Mouse (Mus musculus) kidney, postnatal 25 days (tissue): ENCODE results near the gene Gabpb2.
"Not testable (repeated sequence)": the region's sequence is repeated elsewhere in the genome, so short reads cannot be mapped to it uniquely, and the experiment has no call there.

Source experiments
- DNase-seq, 2 experiments: peaks; one replicate each; pipeline ENCODE4 v3.0.0; 2021; ENCODE audit warnings: mixed read lengths in 2 of 2

The Gabpb2 gene

GRCm38 (mm10) chr3:95153874-95154273, 63.8 kb downstream of the Gabpb2 start:
- peak; percentile 36 to 70 for DNase-seq

GRCm38 (mm10) chr3:95147924-95148323, 69.8 kb downstream of the Gabpb2 start:
- DNase-seq: peak in 1 of 2 experiments; percentile 52

GRCm38 (mm10) chr3:95142617-95143011, 75.1 kb downstream of the Gabpb2 start:
- peak; percentile 90 to 92 for DNase-seq

GRCm38 (mm10) chr3:95141952-95142616, 75.6 kb downstream of the Gabpb2 start, which contains the start of gene Tnfaip8l2:
Tnfaip8l2 (minus strand) TSS chr3:95142360.
- peak in 1 of 2 experiments; percentile 49 for DNase-seq

GRCm38 (mm10) chr3:95141474-95141873, 76.2 kb downstream of the Gabpb2 start:
- DNase-seq: no peak

GRCm38 (mm10) chr3:95140795-95141194, 76.9 kb downstream of the Gabpb2 start:
- no peak for DNase-seq

- DNase-seq: no peak
Measured at GRCm38 (mm10) chr3:95140289-95140595, 77.5 kb downstream of the Gabpb2 start.

GRCm38 (mm10) chr3:95139586-95140288, 78.0 kb downstream of the Gabpb2 start:
- peak; percentile 82 to 92 for DNase-seq

- no peak for DNase-seq
Measured at GRCm38 (mm10) chr3:95136336-95136735, 81.4 kb downstream of the Gabpb2 start.

- DNase-seq: no peak
Measured at GRCm38 (mm10) chr3:95135433-95136052, 82.2 kb downstream of the Gabpb2 start.

- DNase-seq: peak; percentile 86 to 88
Measured at GRCm38 (mm10) chr3:95135023-95135422, 82.7 kb downstream of the Gabpb2 start.

- DNase-seq: not testable (repeated sequence)
Measured at GRCm38 (mm10) chr3:95134133-95134532, 83.6 kb downstream of the Gabpb2 start.

- DNase-seq: peak; percentile 89 to 96
Measured at GRCm38 (mm10) chr3:95133680-95134101, 84.0 kb downstream of the Gabpb2 start, which contains the start of the genes Scnm1 and Lysmd1. Scnm1 (minus strand) TSS chr3:95134011. Lysmd1 (plus strand) TSS chr3:95134088.

- no peak for DNase-seq
Measured at GRCm38 (mm10) chr3:95133176-95133575, 84.5 kb downstream of the Gabpb2 start.

- not testable (repeated sequence) for DNase-seq
Measured at GRCm38 (mm10) chr3:95132389-95132788, 85.3 kb downstream of the Gabpb2 start.
